Mouse (Mus musculus): ENCODE measurements around the gene Axdnd1. TPM values are rescaled to one million over a fixed set of nuclear protein-coding genes. Genes with fewer than 3 reads are reported as not detected.

Gene Axdnd1
- polyA plus RNA-seq (2012; rRNA removed) = 0.06 and 0.12 TPM in 2 replicates

GRCm38 (mm10) chr1:156420671-156421297 lies at the start of gene Axdnd1:
TSS of gene Axdnd1 (minus strand) at chr1:156421159.
- peak; percentile 64 for DNase-seq (ENCODE audit: low spot score)

- no peak for DNase-seq (ENCODE audit: low spot score)
These were observed 49.6 kb upstream of the Axdnd1 start for GRCm38 (mm10) chr1:156470557-156470956.

- DNase-seq (ENCODE audit: low spot score) = no peak
These were observed 47.6 kb upstream of the Axdnd1 start for GRCm38 (mm10) chr1:156468576-156468975.

GRCm38 (mm10) chr1:156467655-156468255 lies 46.8 kb upstream of the Axdnd1 start:
- no peak for DNase-seq (ENCODE audit: low spot score)

GRCm38 (mm10) chr1:156464963-156465362 lies 44.0 kb upstream of the Axdnd1 start:
- DNase-seq (ENCODE audit: low spot score) = no peak

- no peak for DNase-seq (ENCODE audit: low spot score)
These were observed 43.3 kb upstream of the Axdnd1 start for GRCm38 (mm10) chr1:156463981-156464853.

- no peak for DNase-seq (ENCODE audit: low spot score)
These were observed 41.5 kb upstream of the Axdnd1 start for GRCm38 (mm10) chr1:156462273-156462991.

- no peak for DNase-seq (ENCODE audit: low spot score)
These were observed 40.1 kb upstream of the Axdnd1 start for GRCm38 (mm10) chr1:156461036-156461435.

- no peak for DNase-seq (ENCODE audit: low spot score)
These were observed 39.3 kb upstream of the Axdnd1 start for GRCm38 (mm10) chr1:156460216-156460615.

- DNase-seq (ENCODE audit: low spot score) = no peak
These were observed 38.7 kb upstream of the Axdnd1 start for GRCm38 (mm10) chr1:156459690-156460089.

GRCm38 (mm10) chr1:156458391-156459060 lies 37.6 kb upstream of the Axdnd1 start:
- no peak for DNase-seq (ENCODE audit: low spot score)

- no peak for DNase-seq (ENCODE audit: low spot score)
These were observed 34.2 kb upstream of the Axdnd1 start for GRCm38 (mm10) chr1:156455005-156455758.

GRCm38 (mm10) chr1:156454384-156454783 lies 33.4 kb upstream of the Axdnd1 start:
- no peak for DNase-seq (ENCODE audit: low spot score)

- DNase-seq (ENCODE audit: low spot score) = no peak
These were observed 32.9 kb upstream of the Axdnd1 start for GRCm38 (mm10) chr1:156453876-156454275.

- no peak for DNase-seq (ENCODE audit: low spot score)
These were observed 29.5 kb upstream of the Axdnd1 start for GRCm38 (mm10) chr1:156450478-156450877.

- DNase-seq (ENCODE audit: low spot score) = no peak
These were observed 28.7 kb upstream of the Axdnd1 start for GRCm38 (mm10) chr1:156449691-156450090.

GRCm38 (mm10) chr1:156449089-156449488 lies 28.1 kb upstream of the Axdnd1 start:
- no peak for DNase-seq (ENCODE audit: low spot score)

- DNase-seq (ENCODE audit: low spot score) = no peak
These were observed 24.1 kb upstream of the Axdnd1 start for GRCm38 (mm10) chr1:156445049-156445448.

GRCm38 (mm10) chr1:156442776-156443175 lies 21.8 kb upstream of the Axdnd1 start:
- DNase-seq (ENCODE audit: low spot score) = no peak

- no peak for DNase-seq (ENCODE audit: low spot score)
These were observed 21.3 kb upstream of the Axdnd1 start for GRCm38 (mm10) chr1:156442266-156442665.

- DNase-seq (ENCODE audit: low spot score) = no peak
These were observed 16.8 kb upstream of the Axdnd1 start for GRCm38 (mm10) chr1:156437726-156438125.
